Mouse (Mus musculus): ENCODE measurements around the gene Ppp1r17. TPM values are rescaled to one million over a fixed set of nuclear protein-coding genes. Genes with fewer than 3 reads are reported as not detected.

Gene Ppp1r17
- polyA plus RNA-seq (2012; rRNA removed), result not detected in 2 replicates

- no peak within 1 kb of the TSS for H3K27ac ChIP-seq (ENCODE audit: insufficient read depth, low read length)
- H3K36me3 ChIP-seq (ENCODE audit: control insufficient read depth, insufficient read depth, low read length), result no peaks in the 10 kb centered on the region
- H3K4me1 ChIP-seq (ENCODE audit: control insufficient read depth, insufficient read depth, insufficient read length), result no peaks in the 10 kb centered on the region
- no peak within 1 kb of the TSS for H3K4me3 ChIP-seq (ENCODE audit: extremely low read depth, insufficient read depth, insufficient read length)
- WGBS, result 83% methylated on average over 16 of the region's 16 CpGs
- TF ChIP-seq POLR2A (IDR thresholded peaks at IDR 0.05; ENCODE audit: low read depth, low read length) (no peak), CTCF (IDR thresholded peaks at IDR 0.05; ENCODE audit: extremely low read depth, insufficient read depth, insufficient read length, insufficient replicate concordance) (no peak)
- no peaks in the 10 kb centered on the region for H3K27me3 ChIP-seq (ENCODE audit: control insufficient read depth, insufficient read depth, low read length)
- DNase-seq (ENCODE audit: low read depth in 1 of 2, low spot score in 2 of 2), result no peak
Measured at GRCm38 (mm10) chr6:56017291-56017994, at the start of gene Ppp1r17. TSS of gene Ppp1r17 (plus strand) at chr6:56017497.

- H3K36me3 ChIP-seq (ENCODE audit: control insufficient read depth, insufficient read depth, low read length), result no peaks in the 10 kb centered on the region
- no peaks in the 10 kb centered on the region for H3K4me1 ChIP-seq (ENCODE audit: control insufficient read depth, insufficient read depth, insufficient read length)
- TF ChIP-seq POLR2A (IDR thresholded peaks at IDR 0.05; ENCODE audit: low read depth, low read length) (no peak), CTCF (IDR thresholded peaks at IDR 0.05; ENCODE audit: extremely low read depth, insufficient read depth, insufficient read length, insufficient replicate concordance) (no peak)
- no peaks in the 10 kb centered on the region for H3K27me3 ChIP-seq (ENCODE audit: control insufficient read depth, insufficient read depth, low read length)
- H3K27ac ChIP-seq (ENCODE audit: insufficient read depth, low read length), result no peak overlapping the region
- H3K4me3 ChIP-seq (ENCODE audit: extremely low read depth, insufficient read depth, insufficient read length), result no peak overlapping the region
- no peak for DNase-seq (ENCODE audit: low read depth in 1 of 2, low spot score in 2 of 2)
Measured at GRCm38 (mm10) chr6:55972998-55973397, 44.3 kb upstream of the Ppp1r17 start.

- WGBS, result 80% methylated on average over 2 of the region's 2 CpGs
- H3K27ac ChIP-seq (ENCODE audit: insufficient read depth, low read length), result no peak overlapping the region
Measured at GRCm38 (mm10) chr6:55979766-55980165, 37.5 kb upstream of the Ppp1r17 start.

GRCm38 (mm10) chr6:56008711-56009110, 8.6 kb upstream of the Ppp1r17 start:
- WGBS, result 77% methylated on average over 4 of the region's 4 CpGs
- no peaks in the 10 kb centered on the region for H3K36me3 ChIP-seq (ENCODE audit: control insufficient read depth, insufficient read depth, low read length)
- no peaks in the 10 kb centered on the region for H3K4me1 ChIP-seq (ENCODE audit: control insufficient read depth, insufficient read depth, insufficient read length)
- no peak overlapping the region for H3K4me3 ChIP-seq (ENCODE audit: extremely low read depth, insufficient read depth, insufficient read length)
- H3K27me3 ChIP-seq (ENCODE audit: control insufficient read depth, insufficient read depth, low read length), result no peaks in the 10 kb centered on the region
- H3K27ac ChIP-seq (ENCODE audit: insufficient read depth, low read length), result no peak overlapping the region
- TF ChIP-seq CTCF (IDR thresholded peaks at IDR 0.05; ENCODE audit: extremely low read depth, insufficient read depth, insufficient read length, insufficient replicate concordance) (no peak), POLR2A (IDR thresholded peaks at IDR 0.05; ENCODE audit: low read depth, low read length) (no peak)
- no peak for DNase-seq (ENCODE audit: low read depth in 1 of 2, low spot score in 2 of 2)

More at GRCm38 (mm10) chr6:55979766-55980165, 37.5 kb upstream of the Ppp1r17 start:
- H3K4me3 ChIP-seq (ENCODE audit: extremely low read depth, insufficient read depth, insufficient read length), result no peak overlapping the region
- no peaks in the 10 kb centered on the region for H3K4me1 ChIP-seq (ENCODE audit: control insufficient read depth, insufficient read depth, insufficient read length)
- H3K36me3 ChIP-seq (ENCODE audit: control insufficient read depth, insufficient read depth, low read length), result no peaks in the 10 kb centered on the region
- no peak for TF ChIP-seq POLR2A (IDR thresholded peaks at IDR 0.05; ENCODE audit: low read depth, low read length)
- no peak for TF ChIP-seq CTCF (IDR thresholded peaks at IDR 0.05; ENCODE audit: extremely low read depth, insufficient read depth, insufficient read length, insufficient replicate concordance)
- DNase-seq (ENCODE audit: low read depth in 1 of 2, low spot score in 2 of 2), result no peak
- H3K27me3 ChIP-seq (ENCODE audit: control insufficient read depth, insufficient read depth, low read length), result no peaks in the 10 kb centered on the region

GRCm38 (mm10) chr6:56012384-56012783, 4.9 kb upstream of the Ppp1r17 start:
- H3K36me3 ChIP-seq (ENCODE audit: control insufficient read depth, insufficient read depth, low read length), result no peaks in the 10 kb centered on the region
- no peak for DNase-seq (ENCODE audit: low read depth in 1 of 2, low spot score in 2 of 2)
- TF ChIP-seq POLR2A (IDR thresholded peaks at IDR 0.05; ENCODE audit: low read depth, low read length), result no peak
- no peak for TF ChIP-seq CTCF (IDR thresholded peaks at IDR 0.05; ENCODE audit: extremely low read depth, insufficient read depth, insufficient read length, insufficient replicate concordance)
- WGBS, result 77% methylated on average over 5 of the region's 5 CpGs
- no peak overlapping the region for H3K4me3 ChIP-seq (ENCODE audit: extremely low read depth, insufficient read depth, insufficient read length)
- H3K27ac ChIP-seq (ENCODE audit: insufficient read depth, low read length), result no peak overlapping the region
- no peaks in the 10 kb centered on the region for H3K27me3 ChIP-seq (ENCODE audit: control insufficient read depth, insufficient read depth, low read length)
- H3K4me1 ChIP-seq (ENCODE audit: control insufficient read depth, insufficient read depth, insufficient read length), result no peaks in the 10 kb centered on the region

- 54% methylated on average over 2 of the region's 2 CpGs for WGBS
- Histone ChIP-seq H3K27me3 (ENCODE audit: control insufficient read depth, insufficient read depth, low read length) (no peaks in the 10 kb centered on the region), H3K36me3 (ENCODE audit: control insufficient read depth, insufficient read depth, low read length) (no peaks in the 10 kb centered on the region), H3K4me3 (ENCODE audit: extremely low read depth, insufficient read depth, insufficient read length) (no peak overlapping the region), H3K27ac (ENCODE audit: insufficient read depth, low read length) (no peak overlapping the region), H3K4me1 (ENCODE audit: control insufficient read depth, insufficient read depth, insufficient read length) (no peaks in the 10 kb centered on the region)
- no peak for TF ChIP-seq CTCF (IDR thresholded peaks at IDR 0.05; ENCODE audit: extremely low read depth, insufficient read depth, insufficient read length, insufficient replicate concordance)
- no peak for TF ChIP-seq POLR2A (IDR thresholded peaks at IDR 0.05; ENCODE audit: low read depth, low read length)
- no peak for DNase-seq (ENCODE audit: low read depth in 1 of 2, low spot score in 2 of 2)
Measured at GRCm38 (mm10) chr6:56019632-56020031, 2.3 kb downstream of the Ppp1r17 start.

- Histone ChIP-seq H3K27ac (ENCODE audit: insufficient read depth, low read length) (no peak overlapping the region), H3K4me3 (ENCODE audit: extremely low read depth, insufficient read depth, insufficient read length) (no peak overlapping the region), H3K36me3 (ENCODE audit: control insufficient read depth, insufficient read depth, low read length) (no peaks in the 10 kb centered on the region), H3K27me3 (ENCODE audit: control insufficient read depth, insufficient read depth, low read length) (no peaks in the 10 kb centered on the region), H3K4me1 (ENCODE audit: control insufficient read depth, insufficient read depth, insufficient read length) (no peaks in the 10 kb centered on the region)
- no peak for TF ChIP-seq CTCF (IDR thresholded peaks at IDR 0.05; ENCODE audit: extremely low read depth, insufficient read depth, insufficient read length, insufficient replicate concordance)
- DNase-seq (ENCODE audit: low read depth in 1 of 2, low spot score in 2 of 2), result no peak
- 72% methylated on average over 2 of the region's 2 CpGs for WGBS
Measured at GRCm38 (mm10) chr6:56025533-56025932, 8.2 kb downstream of the Ppp1r17 start.

Measured in spleen, adult 2 months (tissue).